Mouse (Mus musculus): ENCODE data around the gene Arhgef10l.

GRCm38 (mm10) chr4:140593771-140594505, 71.9 kb downstream of the Arhgef10l start:
- TF ChIP-seq POLR2A (IDR thresholded peaks at IDR 0.05; ENCODE audit: control insufficient read depth, low read depth, low read length) = no peak
- TF ChIP-seq CTCF (IDR thresholded peaks at IDR 0.05; ENCODE audit: control insufficient read depth, insufficient read depth, insufficient replicate concordance, low read depth, low read length) = no peak
